Mouse (Mus musculus): ENCODE data around the gene Nlrc3. TPM values are rescaled to one million over a fixed set of nuclear protein-coding genes. Genes with fewer than 3 reads are reported as not detected.
"Not testable (repeated sequence)": the region's sequence is repeated elsewhere in the genome, so short reads cannot be mapped to it uniquely, and the experiment has no call there.

Nlrc3 gene
- total RNA-seq (2017), result 9.6 to 50.1 TPM (median 14.0 TPM) in 3 replicates

- ATAC-seq (replicated peaks; ENCODE audit: insufficient number of reproducible peaks, low FRiP score, low TSS enrichment, poor library complexity, severe bottlenecking), result peak; percentile 58; the same call in 1 of the 2 replicates
Observed at GRCm38 (mm10) chr16:3976251-3976671, at the start of gene Nlrc3. Nlrc3 (minus strand) TSS chr16:3976632.

- no peak for ATAC-seq (replicated peaks; ENCODE audit: insufficient number of reproducible peaks, low FRiP score, low TSS enrichment, poor library complexity, severe bottlenecking)
Observed at GRCm38 (mm10) chr16:4022719-4023118, 46.3 kb upstream of the Nlrc3 start.

GRCm38 (mm10) chr16:4021241-4021640, 44.8 kb upstream of the Nlrc3 start:
- no peak for ATAC-seq (replicated peaks; ENCODE audit: insufficient number of reproducible peaks, low FRiP score, low TSS enrichment, poor library complexity, severe bottlenecking)

GRCm38 (mm10) chr16:4017466-4017865, 41.0 kb upstream of the Nlrc3 start:
- ATAC-seq (replicated peaks; ENCODE audit: insufficient number of reproducible peaks, low FRiP score, low TSS enrichment, poor library complexity, severe bottlenecking), result not testable (repeated sequence)

GRCm38 (mm10) chr16:4016786-4017185, 40.4 kb upstream of the Nlrc3 start:
- not testable (repeated sequence) for ATAC-seq (replicated peaks; ENCODE audit: insufficient number of reproducible peaks, low FRiP score, low TSS enrichment, poor library complexity, severe bottlenecking)

GRCm38 (mm10) chr16:4014040-4014668, 37.7 kb upstream of the Nlrc3 start:
- no peak for ATAC-seq (replicated peaks; ENCODE audit: insufficient number of reproducible peaks, low FRiP score, low TSS enrichment, poor library complexity, severe bottlenecking)

- ATAC-seq (replicated peaks; ENCODE audit: insufficient number of reproducible peaks, low FRiP score, low TSS enrichment, poor library complexity, severe bottlenecking), result no peak
Observed at GRCm38 (mm10) chr16:4012882-4013570, 36.6 kb upstream of the Nlrc3 start.

- peak; percentile 93 for ATAC-seq (replicated peaks; ENCODE audit: insufficient number of reproducible peaks, low FRiP score, low TSS enrichment, poor library complexity, severe bottlenecking)
Observed at GRCm38 (mm10) chr16:4003489-4004398, 27.3 kb upstream of the Nlrc3 start, which contains the start of gene Slx4. Slx4 (minus strand) TSS chr16:4003770.

- no peak for ATAC-seq (replicated peaks; ENCODE audit: insufficient number of reproducible peaks, low FRiP score, low TSS enrichment, poor library complexity, severe bottlenecking)
Observed at GRCm38 (mm10) chr16:3988410-3988809, 12.0 kb upstream of the Nlrc3 start.

- no peak for ATAC-seq (replicated peaks; ENCODE audit: insufficient number of reproducible peaks, low FRiP score, low TSS enrichment, poor library complexity, severe bottlenecking)
Observed at GRCm38 (mm10) chr16:3983146-3983700, 6.8 kb upstream of the Nlrc3 start.

GRCm38 (mm10) chr16:3982173-3982572, 5.7 kb upstream of the Nlrc3 start:
- no peak for ATAC-seq (replicated peaks; ENCODE audit: insufficient number of reproducible peaks, low FRiP score, low TSS enrichment, poor library complexity, severe bottlenecking)

- no peak for ATAC-seq (replicated peaks; ENCODE audit: insufficient number of reproducible peaks, low FRiP score, low TSS enrichment, poor library complexity, severe bottlenecking)
Observed at GRCm38 (mm10) chr16:3976712-3977111, 280 bp upstream of the Nlrc3 start.

GRCm38 (mm10) chr16:3975658-3976057, 774 bp downstream of the Nlrc3 start:
- no peak for ATAC-seq (replicated peaks; ENCODE audit: insufficient number of reproducible peaks, low FRiP score, low TSS enrichment, poor library complexity, severe bottlenecking)

- not testable (repeated sequence) for ATAC-seq (replicated peaks; ENCODE audit: insufficient number of reproducible peaks, low FRiP score, low TSS enrichment, poor library complexity, severe bottlenecking)
Observed at GRCm38 (mm10) chr16:3974456-3974855, 2.0 kb downstream of the Nlrc3 start.

GRCm38 (mm10) chr16:3965534-3965933, 10.9 kb downstream of the Nlrc3 start:
- ATAC-seq (replicated peaks; ENCODE audit: insufficient number of reproducible peaks, low FRiP score, low TSS enrichment, poor library complexity, severe bottlenecking), result no peak

- ATAC-seq (replicated peaks; ENCODE audit: insufficient number of reproducible peaks, low FRiP score, low TSS enrichment, poor library complexity, severe bottlenecking), result no peak
Observed at GRCm38 (mm10) chr16:3964990-3965389, 11.4 kb downstream of the Nlrc3 start.

GRCm38 (mm10) chr16:3959261-3959660, 17.2 kb downstream of the Nlrc3 start:
- ATAC-seq (replicated peaks; ENCODE audit: insufficient number of reproducible peaks, low FRiP score, low TSS enrichment, poor library complexity, severe bottlenecking), result no peak

GRCm38 (mm10) chr16:3956369-3956768, 20.1 kb downstream of the Nlrc3 start:
- ATAC-seq (replicated peaks; ENCODE audit: insufficient number of reproducible peaks, low FRiP score, low TSS enrichment, poor library complexity, severe bottlenecking), result no peak

- ATAC-seq (replicated peaks; ENCODE audit: insufficient number of reproducible peaks, low FRiP score, low TSS enrichment, poor library complexity, severe bottlenecking), result no peak
Observed at GRCm38 (mm10) chr16:3951141-3951540, 25.3 kb downstream of the Nlrc3 start.
